Mouse (Mus musculus): ENCODE measurements at regions not wholly inside any gene's neighbourhood (a gene's known extent, or its start where the extent isn't known, plus 50 kb on each side); places are given as distances from the start of the nearest gene placed in this dataset.
A peak's percentile ranks its signal among the peaks of the same experiment; 100 is the strongest.

- Histone ChIP-seq H3K4me2 (ENCODE audit: low read depth) (no peak overlapping the region), H3K9me3 (ENCODE audit: control insufficient read depth, low read length) (no peaks in the 10 kb centered on the region), H3K27me3 (ENCODE audit: control insufficient read depth, insufficient read depth, low read length) (no peaks in the 10 kb centered on the region), H3K9ac (replicated peaks) (no peak overlapping the region), H3K4me1 (replicated peaks; ENCODE audit: control insufficient read depth in 2 of 2, insufficient read depth in 2 of 2, low read length in 1 of 2) (no peaks in the 10 kb centered on the region), H3K4me3 (ENCODE audit: insufficient read depth in 1 of 2, low read depth in 2 of 2, low read length in 2 of 2) (no peak overlapping the region), H3K27ac (no peak overlapping the region), H3K36me3 (replicated peaks; ENCODE audit: control insufficient read depth, insufficient read depth, low read depth) (no peaks in the 10 kb centered on the region)
- TF ChIP-seq CTCF (IDR thresholded peaks at IDR 0.05; ENCODE audit: low read depth), result no peak
- TF ChIP-seq EP300 (IDR thresholded peaks at IDR 0.05; ENCODE audit: low read depth), result no peak
- WGBS (ENCODE audit: insufficient replicate concordance), result 60% methylated on average over 4 of the region's 4 CpGs
- ATAC-seq (ENCODE audit: insufficient read depth) (no peak), DNase-seq (ENCODE audit: low read depth in 3 of 3, low spot score in 3 of 3) (no peak)
Measured at GRCm38 (mm10) chr2:8394128-8394527, 884.8 kb upstream of the Celf2 start.

DNA sequence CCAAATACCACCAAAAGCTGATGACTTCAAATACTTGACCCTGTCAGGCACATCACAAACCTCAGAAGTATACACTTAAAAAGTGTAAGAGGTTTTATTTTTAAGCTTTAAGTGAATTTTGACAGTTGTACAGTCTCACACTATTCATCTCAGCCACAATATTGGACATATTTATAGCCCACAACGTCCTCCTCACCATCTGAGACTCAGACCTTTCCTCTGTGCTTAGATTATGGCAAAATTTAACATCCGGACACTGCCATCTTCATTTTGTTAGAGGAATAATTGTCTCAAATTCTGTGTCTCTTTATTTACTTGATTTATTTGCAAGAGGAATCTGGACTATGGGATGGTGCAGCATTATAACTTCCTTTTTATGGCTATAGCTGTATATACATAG, 880.2 kb upstream of the Celf2 start:
- Histone ChIP-seq H3K27ac (no peak overlapping the region), H3K4me1 (replicated peaks; ENCODE audit: control insufficient read depth in 2 of 2, insufficient read depth in 2 of 2, low read length in 1 of 2) (no peaks in the 10 kb centered on the region), H3K4me3 (ENCODE audit: insufficient read depth in 1 of 2, low read depth in 2 of 2, low read length in 2 of 2) (no peak overlapping the region), H3K9ac (replicated peaks) (no peak overlapping the region), H3K27me3 (ENCODE audit: control insufficient read depth, insufficient read depth, low read length) (no peaks in the 10 kb centered on the region), H3K36me3 (replicated peaks; ENCODE audit: control insufficient read depth, insufficient read depth, low read depth) (no peaks in the 10 kb centered on the region), H3K4me2 (ENCODE audit: low read depth) (no peak overlapping the region), H3K9me3 (ENCODE audit: control insufficient read depth, low read length) (no peaks in the 10 kb centered on the region)
- ATAC-seq (ENCODE audit: insufficient read depth), result no peak
- DNase-seq (ENCODE audit: low read depth in 3 of 3, low spot score in 3 of 3), result no peak
- no peak for TF ChIP-seq CTCF (IDR thresholded peaks at IDR 0.05; ENCODE audit: low read depth)
- TF ChIP-seq EP300 (IDR thresholded peaks at IDR 0.05; ENCODE audit: low read depth), result no peak
- WGBS (ENCODE audit: insufficient replicate concordance), result 44% methylated on average over 2 of the region's 2 CpGs

DNA sequence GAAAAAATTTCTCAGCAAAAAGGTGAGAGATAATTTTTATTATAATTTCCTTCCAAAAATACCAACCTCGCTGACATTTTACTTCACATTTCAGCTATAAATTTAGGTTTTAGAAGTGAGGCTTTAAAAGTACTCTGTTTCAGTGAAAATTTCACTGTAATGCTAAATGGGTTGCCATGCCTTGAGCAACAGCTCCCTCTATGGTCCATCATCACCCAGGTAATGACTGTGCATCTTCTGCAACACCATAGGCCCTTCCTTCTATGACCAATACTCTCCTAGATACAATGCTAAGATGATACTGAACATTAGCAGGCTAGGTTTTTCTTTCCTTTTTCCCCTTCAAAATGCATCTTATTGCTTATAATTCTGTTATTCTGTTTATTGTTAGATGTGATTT, 870.9 kb upstream of the Celf2 start:
- H3K27me3 ChIP-seq (ENCODE audit: control insufficient read depth, insufficient read depth, low read length), result no peaks in the 10 kb centered on the region
- TF ChIP-seq CTCF (IDR thresholded peaks at IDR 0.05; ENCODE audit: low read depth) (peak; percentile 15; the same call in 1 of the 2 replicates), EP300 (IDR thresholded peaks at IDR 0.05; ENCODE audit: low read depth) (no peak)
- ATAC-seq (ENCODE audit: insufficient read depth), result no peak
- no peak for DNase-seq (ENCODE audit: low read depth in 3 of 3, low spot score in 3 of 3)
- no peaks in the 10 kb centered on the region for H3K36me3 ChIP-seq (replicated peaks; ENCODE audit: control insufficient read depth, insufficient read depth, low read depth)
- H3K9me3 ChIP-seq (ENCODE audit: control insufficient read depth, low read length), result no peaks in the 10 kb centered on the region
- 36% methylated on average over 1 of the region's 1 CpGs for WGBS (ENCODE audit: insufficient replicate concordance)
- H3K9ac ChIP-seq (replicated peaks), result no peak overlapping the region
- H3K4me1 ChIP-seq (replicated peaks; ENCODE audit: control insufficient read depth in 2 of 2, insufficient read depth in 2 of 2, low read length in 1 of 2), result no peaks in the 10 kb centered on the region
- no peak overlapping the region for H3K27ac ChIP-seq
- H3K4me3 ChIP-seq (ENCODE audit: insufficient read depth in 1 of 2, low read depth in 2 of 2, low read length in 2 of 2), result no peak overlapping the region
- H3K4me2 ChIP-seq (ENCODE audit: low read depth), result no peak overlapping the region

DNA sequence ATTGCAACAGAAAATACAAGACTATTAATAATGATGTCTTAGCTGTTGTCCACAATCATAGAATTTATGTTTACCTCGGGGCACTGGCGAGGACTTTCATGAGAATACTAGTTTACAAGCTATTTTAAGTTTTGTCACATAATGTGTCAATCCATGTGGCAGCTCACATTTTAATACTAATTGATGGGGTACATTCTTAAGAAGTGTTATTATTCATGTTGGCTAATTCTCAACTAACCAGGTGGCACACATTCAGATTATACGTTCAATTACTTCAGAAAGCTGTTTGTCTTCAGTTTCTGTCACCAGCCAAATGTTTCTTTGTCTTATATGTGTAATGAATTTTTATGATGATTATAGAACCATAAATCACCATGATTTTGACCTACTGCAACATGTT, 870.2 kb upstream of the Celf2 start:
- DNase-seq (ENCODE audit: low read depth in 3 of 3, low spot score in 3 of 3) (no peak), ATAC-seq (ENCODE audit: insufficient read depth) (no peak)
- 63% methylated on average over 3 of the region's 3 CpGs for WGBS (ENCODE audit: insufficient replicate concordance)

GRCm38 (mm10) chr2:8347867-8348266, 838.5 kb upstream of the Celf2 start:
- TF ChIP-seq EP300 (IDR thresholded peaks at IDR 0.05; ENCODE audit: low read depth), result no peak
- no peak for TF ChIP-seq CTCF (IDR thresholded peaks at IDR 0.05; ENCODE audit: low read depth)
- WGBS (ENCODE audit: insufficient replicate concordance), result 50% methylated on average over 1 of the region's 1 CpGs
- H3K9ac ChIP-seq (replicated peaks), result no peak overlapping the region
- H3K36me3 ChIP-seq (replicated peaks; ENCODE audit: control insufficient read depth, insufficient read depth, low read depth), result no peaks in the 10 kb centered on the region
- H3K4me2 ChIP-seq (ENCODE audit: low read depth), result no peak overlapping the region
- no peak overlapping the region for H3K27ac ChIP-seq
- no peaks in the 10 kb centered on the region for H3K9me3 ChIP-seq (ENCODE audit: control insufficient read depth, low read length)
- H3K27me3 ChIP-seq (ENCODE audit: control insufficient read depth, insufficient read depth, low read length), result no peaks in the 10 kb centered on the region
- H3K4me1 ChIP-seq (replicated peaks; ENCODE audit: control insufficient read depth in 2 of 2, insufficient read depth in 2 of 2, low read length in 1 of 2), result no peaks in the 10 kb centered on the region
- no peak for ATAC-seq (ENCODE audit: insufficient read depth)
- no peak overlapping the region for H3K4me3 ChIP-seq (ENCODE audit: insufficient read depth in 1 of 2, low read depth in 2 of 2, low read length in 2 of 2)
- no peak for DNase-seq (ENCODE audit: low read depth in 3 of 3, low spot score in 3 of 3)

More for the DNA sequence above, 870.2 kb upstream of the Celf2 start:
- Histone ChIP-seq H3K4me1 (replicated peaks; ENCODE audit: control insufficient read depth in 2 of 2, insufficient read depth in 2 of 2, low read length in 1 of 2) (no peaks in the 10 kb centered on the region), H3K27me3 (ENCODE audit: control insufficient read depth, insufficient read depth, low read length) (no peaks in the 10 kb centered on the region), H3K4me2 (ENCODE audit: low read depth) (no peak overlapping the region), H3K27ac (no peak overlapping the region), H3K4me3 (ENCODE audit: insufficient read depth in 1 of 2, low read depth in 2 of 2, low read length in 2 of 2) (no peak overlapping the region), H3K9ac (replicated peaks) (no peak overlapping the region), H3K9me3 (ENCODE audit: control insufficient read depth, low read length) (no peaks in the 10 kb centered on the region), H3K36me3 (replicated peaks; ENCODE audit: control insufficient read depth, insufficient read depth, low read depth) (no peaks in the 10 kb centered on the region)
- TF ChIP-seq CTCF (IDR thresholded peaks at IDR 0.05; ENCODE audit: low read depth), result no peak
- no peak for TF ChIP-seq EP300 (IDR thresholded peaks at IDR 0.05; ENCODE audit: low read depth)
